Mouse (Mus musculus) heart, embryonic 14.5 days (tissue): ENCODE data around the gene Gbp3. TPM values are rescaled to one million over a fixed set of nuclear protein-coding genes. Genes with fewer than 3 reads are reported as not detected.
"Not testable (repeated sequence)": the region's sequence is repeated elsewhere in the genome, so short reads cannot be mapped to it uniquely, and the experiment has no call there.

Source experiments
- ATAC-seq: fragments of 200-750 bp; cut with Nextera tagmentation; 2 replicates; pipeline ENCODE4 v1.8.0; 2017; ENCODE audit warnings: low read depth, moderate TSS enrichment; ENCODE audit not compliant: insufficient number of reproducible peaks, insufficient read depth, low FRiP score
- H3K27ac ChIP-seq, 2 experiments: fragments of 200-500 bp in 1 of 2; fragments of 300-500 bp in 1 of 2; sonication (generic) in 1 of 2; replicated peaks in 1 of 2; 2 replicates each; pipeline ENCODE4 v1.5.1; 2012 to 2014; ENCODE audit warnings: low read depth in 2 of 2, low read length in 2 of 2, control low read depth in 1 of 2, mild to moderate bottlenecking in 1 of 2, mixed read lengths in 1 of 2; ENCODE audit not compliant: control insufficient read depth in 1 of 2, insufficient read depth in 1 of 2
- H3K27me3 ChIP-seq: fragments of 300-500 bp; sonication (generic); 2 replicates; pipeline ENCODE4 v1.6.1; 2014; ENCODE audit warnings: mild to moderate bottlenecking, low read length, control low read depth; ENCODE audit not compliant: control insufficient read depth, insufficient read depth
- H3K36me3 ChIP-seq: fragments of 300-500 bp; sonication (generic); 2 replicates; pipeline ENCODE4 v1.6.1; 2014; ENCODE audit warnings: mild to moderate bottlenecking, control low read depth, low read length, mixed read lengths; ENCODE audit not compliant: control insufficient read depth, insufficient read depth
- H3K4me1 ChIP-seq, 2 experiments: fragments of 200-500 bp in 1 of 2; fragments of 300-500 bp in 1 of 2; sonication (generic) in 1 of 2; 2 replicates each; pipeline ENCODE4 v1.6.1; 2012 to 2014; ENCODE audit warnings: low read length in 2 of 2, control low read depth in 1 of 2, mixed read lengths in 1 of 2; ENCODE audit not compliant: control insufficient read depth in 2 of 2, insufficient read depth in 2 of 2
- H3K4me2 ChIP-seq: fragments of 300-500 bp; sonication (generic); 2 replicates; pipeline ENCODE4 v1.6.1; 2014; ENCODE audit warnings: mild to moderate bottlenecking, low read length
- H3K4me3 ChIP-seq, 2 experiments: fragments of 200-500 bp in 1 of 2; fragments of 300-500 bp in 1 of 2; sonication (generic) in 1 of 2; 2 replicates each; pipeline ENCODE4 v1.5.1; 2012 to 2014; ENCODE audit warnings: low read length in 2 of 2, mild to moderate bottlenecking in 2 of 2, control low read depth in 1 of 2, low read depth in 1 of 2, moderate library complexity in 1 of 2; ENCODE audit not compliant: control insufficient read depth in 1 of 2, insufficient read depth in 1 of 2
- H3K9ac ChIP-seq: fragments of 300-500 bp; sonication (generic); 2 replicates; pipeline ENCODE4 v1.6.1; 2014; ENCODE audit warnings: mild to moderate bottlenecking, low read length
- H3K9me3 ChIP-seq: fragments of 300-500 bp; sonication (generic); 2 replicates; pipeline ENCODE4 v1.6.1; 2016; ENCODE audit warnings: low read length, control low read depth; ENCODE audit not compliant: control insufficient read depth
- WGBS: fragments of 180-500 bp; shearing (Covaris S2); extraction: QIAGEN DNeasy Blood & Tissue Kit; methylation state at CpG from one replicate; pipeline ENCODE4 v1.1.7; 2014; 5-methylcytosine and 5-hydroxymethylcytosine counted together
- polyA plus RNA-seq: library from polyadenylated mRNA; unstranded; fragments of >200 nt; fragmentation: Nextera tagmentation; extraction: Ambion mirVana; gene quantifications from 2 replicates; pipeline ENCODE4 v1.2.1, GENCODE M21; 2014

Gbp3 gene
- polyA plus RNA-seq, 1 experiment from 2014 or later, result 1.8 TPM

- Histone ChIP-seq H3K27me3 (no peaks in the 10 kb centered on the region), H3K36me3 (no peaks in the 10 kb centered on the region), H3K4me1 (no peaks in the 10 kb centered on the region), H3K9ac (no peak overlapping the region), H3K4me3 (no peak overlapping the region), H3K27ac (no peak overlapping the region), H3K4me2 (no peak overlapping the region), H3K9me3 (no peaks in the 10 kb centered on the region)
- no peak for ATAC-seq
- WGBS, result 75% methylated on average over 6 of the region's 6 CpGs
These were observed 18.4 kb upstream of the Gbp3 start for GRCm38 (mm10) chr3:142541391-142541790.

DNA sequence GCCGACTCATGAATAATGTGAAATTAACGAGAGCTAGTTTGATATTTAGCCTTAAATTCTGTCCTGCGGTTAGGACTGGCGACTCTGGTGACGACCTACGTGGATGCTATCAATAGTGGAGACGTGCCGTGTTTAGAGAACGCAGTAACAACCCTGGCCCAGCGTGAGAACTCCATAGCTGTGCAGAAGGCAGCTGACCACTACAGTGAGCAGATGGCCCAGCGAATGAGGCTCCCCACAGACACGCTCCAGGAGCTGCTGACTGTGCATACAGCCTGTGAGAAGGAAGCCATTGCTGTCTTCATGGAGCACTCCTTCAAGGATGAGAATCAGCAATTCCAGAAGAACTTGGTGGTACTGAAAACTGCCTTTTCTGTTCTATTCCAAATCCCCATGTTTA, 17.1 kb upstream of the Gbp3 start:
- not testable (repeated sequence) for H3K9me3 ChIP-seq, H3K27me3 ChIP-seq, ATAC-seq, H3K27ac ChIP-seq, H3K4me2 ChIP-seq, H3K36me3 ChIP-seq, H3K4me3 ChIP-seq, H3K9ac ChIP-seq, H3K4me1 ChIP-seq
- 85% methylated on average over 12 of the region's 12 CpGs for WGBS

- no peak overlapping the region for H3K27ac ChIP-seq
- H3K9me3 ChIP-seq, result no peaks in the 10 kb centered on the region
- ATAC-seq, result no peak
- WGBS, result 80% methylated on average over 3 of the region's 3 CpGs
- H3K4me1 ChIP-seq, result no peaks in the 10 kb centered on the region
- H3K36me3 ChIP-seq, result no peaks in the 10 kb centered on the region
- H3K9ac ChIP-seq, result no peak overlapping the region
- no peak overlapping the region for H3K4me2 ChIP-seq
- H3K27me3 ChIP-seq, result no peaks in the 10 kb centered on the region
- H3K4me3 ChIP-seq, result no peak overlapping the region
These were observed 13.1 kb upstream of the Gbp3 start for GRCm38 (mm10) chr3:142546690-142547089.

DNA sequence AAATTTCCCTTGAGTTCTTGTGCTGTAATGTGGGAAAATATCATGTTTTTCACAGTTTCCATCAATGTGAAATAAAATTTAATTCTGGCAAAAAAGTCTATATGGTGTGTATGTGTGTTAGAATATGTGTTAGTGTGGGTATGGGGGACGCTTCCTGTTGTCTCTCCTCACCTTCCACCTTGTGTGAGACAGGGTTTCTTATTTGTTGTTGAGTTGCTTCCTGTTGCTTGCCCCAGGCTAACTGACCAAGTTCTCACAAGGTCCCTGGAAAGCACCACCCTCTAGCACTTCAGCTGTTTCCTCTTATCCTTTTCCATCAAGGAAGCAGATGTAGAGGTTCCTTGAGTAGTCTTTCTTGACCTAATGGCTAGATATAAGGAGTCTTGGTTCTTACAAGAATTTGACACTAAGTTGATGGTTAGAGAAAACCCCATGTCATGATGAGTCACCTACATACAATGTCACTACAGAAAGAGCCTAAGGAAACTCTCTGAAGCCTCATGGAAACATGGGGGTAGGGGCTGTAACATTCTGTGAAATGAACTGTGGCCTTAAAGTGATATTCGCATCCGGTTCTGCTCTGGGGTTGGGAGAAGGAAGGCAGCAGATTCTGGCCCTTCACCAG, 9.7 kb upstream of the Gbp3 start:
- H3K4me3 ChIP-seq, result no peak overlapping the region
- H3K9me3 ChIP-seq, result no peaks in the 10 kb centered on the region
- no peak overlapping the region for H3K27ac ChIP-seq
- no peak for ATAC-seq
- no peaks in the 10 kb centered on the region for H3K27me3 ChIP-seq
- H3K4me2 ChIP-seq, result no peak overlapping the region
- no peak overlapping the region for H3K9ac ChIP-seq
- no peaks in the 10 kb centered on the region for H3K4me1 ChIP-seq
- no peaks in the 10 kb centered on the region for H3K36me3 ChIP-seq
- WGBS, result 77% methylated on average over 3 of the region's 3 CpGs

GRCm38 (mm10) chr3:142554601-142555000, 5.2 kb upstream of the Gbp3 start:
- H3K27ac ChIP-seq, result no peak overlapping the region
- WGBS, result 63% methylated on average over 1 of the region's 1 CpGs
- no peak for ATAC-seq
- no peaks in the 10 kb centered on the region for H3K9me3 ChIP-seq
- H3K27me3 ChIP-seq, result no peaks in the 10 kb centered on the region
- no peaks in the 10 kb centered on the region for H3K4me1 ChIP-seq
- H3K36me3 ChIP-seq, result no peaks in the 10 kb centered on the region
- no peak overlapping the region for H3K9ac ChIP-seq
- no peak overlapping the region for H3K4me2 ChIP-seq
- no peak overlapping the region for H3K4me3 ChIP-seq

DNA sequence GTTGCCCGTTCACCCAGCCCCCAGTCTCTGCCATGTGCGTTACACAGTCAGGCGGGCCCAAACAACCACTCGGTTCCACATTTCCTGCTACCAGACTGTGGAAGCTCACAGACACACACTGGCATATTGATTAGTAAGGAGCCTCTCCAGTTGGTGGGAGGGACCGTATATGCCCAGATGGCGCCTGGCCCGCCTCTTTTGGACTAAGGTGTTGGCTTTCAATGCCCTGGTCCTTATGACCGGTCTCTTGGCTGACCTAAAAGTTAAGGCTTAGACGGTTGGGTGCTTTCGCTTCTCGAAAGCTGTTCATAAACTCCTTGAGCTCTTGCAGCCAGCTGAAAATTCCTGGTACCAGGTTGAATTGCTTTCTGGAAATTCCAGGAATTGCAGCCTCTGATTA, 4.2 kb upstream of the Gbp3 start:
- Histone ChIP-seq H3K27me3 (no peaks in the 10 kb centered on the region), H3K4me3 (no peak overlapping the region), H3K27ac (no peak overlapping the region), H3K4me2 (no peak overlapping the region), H3K4me1 (no peaks in the 10 kb centered on the region), H3K9ac (no peak overlapping the region), H3K36me3 (no peaks in the 10 kb centered on the region), H3K9me3 (no peaks in the 10 kb centered on the region)
- WGBS, result 87% methylated on average over 11 of the region's 11 CpGs
- no peak for ATAC-seq

DNA sequence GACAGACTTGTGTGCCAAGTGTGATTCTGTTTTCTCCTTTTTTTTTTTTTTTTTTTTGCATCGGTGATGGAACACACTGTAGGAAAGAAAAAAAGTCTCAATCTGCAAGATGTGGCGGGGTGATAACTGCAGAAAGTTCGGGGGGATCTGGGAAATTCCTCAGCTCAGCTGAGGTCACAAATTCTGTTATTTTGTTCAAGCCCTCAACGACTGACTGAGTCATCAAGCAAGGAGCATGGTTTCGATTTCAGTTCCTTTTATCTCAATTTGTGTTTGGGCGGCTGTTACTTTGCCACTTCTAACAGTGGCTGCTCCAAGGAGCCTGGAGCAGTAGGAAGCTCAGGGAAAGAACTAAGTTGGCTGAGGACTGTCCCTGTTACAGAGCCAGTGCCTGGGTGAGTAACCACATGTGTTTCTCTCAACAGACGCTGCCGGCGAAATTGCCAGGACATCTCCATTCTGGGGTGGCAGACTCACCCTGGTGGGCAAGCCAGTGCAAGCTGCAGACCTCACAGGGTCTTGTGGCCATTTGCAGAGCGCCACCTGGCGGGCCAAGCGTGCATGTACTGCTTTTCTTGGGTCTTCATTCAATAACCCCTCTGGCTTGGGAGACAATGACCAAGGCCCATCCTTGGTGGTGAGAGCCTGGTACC, 596 bp downstream of the Gbp3 start:
- no peaks in the 10 kb centered on the region for H3K4me1 ChIP-seq
- peak overlapping the region; percentile 57 to 60 for H3K4me3 ChIP-seq
- no peaks in the 10 kb centered on the region for H3K36me3 ChIP-seq
- H3K27me3 ChIP-seq, result no peaks in the 10 kb centered on the region
- WGBS, result 9% methylated on average over 12 of the region's 12 CpGs
- H3K9me3 ChIP-seq, result no peaks in the 10 kb centered on the region
- ATAC-seq, result peak; percentile 61; the same call in 1 of the 2 replicates
- H3K27ac ChIP-seq, result peak overlapping the region; percentile 21 to 48; a peak in 2 of 4 replicates
- H3K9ac ChIP-seq, result peak overlapping the region; percentile 65
- peak overlapping the region; percentile 74 for H3K4me2 ChIP-seq
